Mouse (Mus musculus): Measurements from ENCODE around the gene Olfr1184.
"Not testable (repeated sequence)": the region's sequence is repeated elsewhere in the genome, so short reads cannot be mapped to it uniquely, and the experiment has no call there.

Olfr1184 gene

GRCm38 (mm10) chr2:88483298-88483697 is at the start of gene Olfr1184:
Gene Olfr1184, plus strand, starts transcription at chr2:88483598.
- no peak for DNase-seq

- DNase-seq = no peak
Measured at GRCm38 (mm10) chr2:88449031-88449430, 34.4 kb upstream of the Olfr1184 start, which contains the start of gene Gm13757. Gene Gm13757, minus strand, starts transcription at chr2:88449131.

GRCm38 (mm10) chr2:88454567-88454966 is 28.8 kb upstream of the Olfr1184 start, which contains the start of gene Olfr1183:
Gene Olfr1183, plus strand, starts transcription at chr2:88454867.
- DNase-seq = not testable (repeated sequence)

- no peak for DNase-seq
Measured at GRCm38 (mm10) chr2:88493020-88493419, 9.6 kb downstream of the Olfr1184 start, which contains the start of gene Olfr1185-ps1. Gene Olfr1185-ps1, plus strand, starts transcription at chr2:88493320.

- DNase-seq = no peak
Measured at GRCm38 (mm10) chr2:88518251-88518650, 34.9 kb downstream of the Olfr1184 start, which contains the start of gene Olfr1186. Gene Olfr1186, plus strand, starts transcription at chr2:88518551.

GRCm38 (mm10) chr2:88525720-88526119 is 42.3 kb downstream of the Olfr1184 start:
- no peak for DNase-seq

Data from kidney, postnatal 10 days (tissue).